Comparison of ENCODE assay signal across 9 mouse cellular contexts in the genomic region with DNA sequence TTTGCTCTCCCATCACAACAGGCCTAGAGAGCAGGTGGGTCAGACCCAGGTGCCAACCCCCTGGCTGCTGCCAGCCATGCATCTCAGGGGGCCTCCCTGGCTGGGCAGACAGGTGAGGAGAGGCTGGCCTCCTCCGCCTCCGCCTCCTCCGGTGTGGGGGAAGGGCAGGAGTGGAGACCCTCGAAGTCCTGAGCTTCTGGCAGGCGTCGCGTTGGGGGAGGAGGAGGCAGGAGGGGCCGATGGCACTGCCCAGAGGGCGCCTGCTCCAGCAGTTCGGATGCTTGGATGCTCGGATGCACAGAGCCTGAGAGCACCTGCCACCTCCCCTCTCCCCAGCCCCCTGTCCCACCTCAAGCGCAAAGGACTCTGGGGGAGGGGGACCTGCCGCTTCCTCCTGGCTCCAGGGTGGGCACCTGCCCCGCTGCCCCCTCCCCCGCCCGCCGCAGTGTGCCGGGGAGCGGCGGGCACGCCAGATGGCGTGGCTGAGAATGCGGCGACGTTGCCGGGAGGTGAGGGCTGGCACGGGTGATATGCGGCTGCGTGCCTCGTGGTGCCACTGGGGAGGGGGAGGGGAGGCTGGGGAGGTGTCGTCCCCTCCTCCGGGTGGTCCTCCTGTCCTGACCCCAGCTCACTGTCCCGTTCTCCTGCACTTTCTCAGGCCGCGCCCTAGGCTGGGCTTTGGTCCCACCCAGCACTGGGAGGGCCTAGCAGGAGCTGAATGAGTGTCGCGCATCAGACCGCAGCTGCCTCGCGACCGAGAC. TPM values are rescaled to one million over a fixed set of nuclear protein-coding genes. Genes with fewer than 3 reads are reported as not detected.
DNase-seq lines count a peak whose midpoint lies in the region; ATAC-seq and TF ChIP-seq lines count a peak whose summit lies in the region.
"Had no signal": no experiment of that assay in that cellular context is flagged by ENCODE, and none has a peak within 500 bp of the region (broad histone marks: within the 10 kb centered on the region; RNA-seq: fewer than 3 reads in every experiment).

No protein-coding gene starts in this region.

- no peak for DNase-seq in layer of hippocampus, adult 2 months (ENCODE audit: low spot score in 2 of 2)
- no peak for DNase-seq in layer of hippocampus, adult 18-20 months (ENCODE audit: low spot score in 2 of 2)
- peak; percentile 84 for DNase-seq in cerebellum, adult 9-10 months
- DNase-seq in hindbrain, embryonic 14.5 days (ENCODE audit: low spot score) = no peak
- DNase-seq in neural tube, embryonic 10.5 days (ENCODE audit: extremely low spot score, low spot score) = peak; percentile 33
- DNase-seq in thymus, postnatal 25 days = no peak
- no peak for DNase-seq in adrenal gland, adult 2 months
- DNase-seq in gastrocnemius, postnatal 10 days = no peak
- DNase-seq: lung, embryonic 14.5 days had no signal

- ATAC-seq in hindbrain, embryonic 14.5 days (ENCODE audit: low FRiP score) = peak; percentile 15; the same call in 1 of the 2 replicates

- peaks cover 17% of the 10 kb centered on the region; the same call in 1 of the 2 replicates for H3K4me1 ChIP-seq in hindbrain, embryonic 14.5 days (replicated peaks; ENCODE audit: control insufficient read depth, insufficient read depth, low read length)

- peak overlapping the region; percentile 53 for H3K4me3 ChIP-seq in layer of hippocampus, adult 2 months
- H3K4me3 ChIP-seq in hindbrain, embryonic 14.5 days (replicated peaks; ENCODE audit: low read length) = peak overlapping the region; percentile 27

- peak overlapping the region; percentile 59 for H3K4me2 ChIP-seq in hindbrain, embryonic 14.5 days (replicated peaks)
- H3K4me2 ChIP-seq: lung, embryonic 14.5 days had no signal

- peak overlapping the region; percentile 44 for H3K9ac ChIP-seq in hindbrain, embryonic 14.5 days
- H3K9ac ChIP-seq: lung, embryonic 14.5 days had no signal

- 1% methylated on average over 37 of the region's 41 CpGs for WGBS in hindbrain, embryonic 14.5 days

- H3K27ac ChIP-seq in layer of hippocampus, adult 2 months = peak overlapping the region; percentile 94
- peak overlapping the region; percentile 48 for H3K27ac ChIP-seq in hindbrain, embryonic 14.5 days

- H3K36me3 ChIP-seq in hindbrain, embryonic 14.5 days (replicated peaks; ENCODE audit: control insufficient read depth, insufficient read depth) = no peaks in the 10 kb centered on the region

- no peak for TF ChIP-seq CTCF in layer of hippocampus, adult 2 months (conservative IDR thresholded peaks at IDR 0.05)

- H3K9me3 ChIP-seq in hindbrain, embryonic 14.5 days (ENCODE audit: control insufficient read depth, low read length) = no peaks in the 10 kb centered on the region

- peaks cover 95% of the 10 kb centered on the region for H3K27me3 ChIP-seq in hindbrain, embryonic 14.5 days (ENCODE audit: control insufficient read depth, insufficient read depth, low read length)

RNA-seq across cellular contexts. Expression of gene Neurod2, which starts 4.7 kb away (rescaled TPM):
- total RNA-seq in layer of hippocampus, adult 2 months (2021) = 100 to 1,000 TPM; 163 to 165 TPM
- 100 to 1,000 TPM; 158 to 159 TPM for total RNA-seq in layer of hippocampus, adult 18-20 months (2021)
- 21.7 and 25.5 TPM in 2 replicates for polyA plus RNA-seq in hindbrain, embryonic 14.5 days (2014; fragmentation: Nextera tagmentation; extraction: Ambion mirVana)
- total RNA-seq in adrenal gland, adult 2 months (2021) = not detected
- polyA plus RNA-seq in adrenal gland, adult 2 months (2012; rRNA removed) = not detected in 2 replicates
- total RNA-seq in gastrocnemius, postnatal 10 days (2021) = not detected
- polyA plus RNA-seq: lung, embryonic 14.5 days had no signal

RNA-seq across cellular contexts. Expression of gene Ppp1r1b, which starts 14.0 kb away (rescaled TPM):
- total RNA-seq in layer of hippocampus, adult 2 months (2021) = 10 to 100 TPM; 55.9 to 56.2 TPM
- total RNA-seq in layer of hippocampus, adult 18-20 months (2021) = 10 to 100 TPM; 59.9 to 65.4 TPM
- polyA plus RNA-seq in hindbrain, embryonic 14.5 days (2014; fragmentation: Nextera tagmentation; extraction: Ambion mirVana) = 3.0 and 3.3 TPM in 2 replicates
- under 1 TPM; 0.17 to 0.55 TPM for total RNA-seq in adrenal gland, adult 2 months (2021)
- polyA plus RNA-seq in adrenal gland, adult 2 months (2012; rRNA removed) = 0.22 and 0.37 TPM in 2 replicates
- under 1 TPM; 0.35 to 0.70 TPM for total RNA-seq in gastrocnemius, postnatal 10 days (2021)

RNA-seq across cellular contexts. Expression of gene Stard3, which starts 24.0 kb away (rescaled TPM):
- total RNA-seq in layer of hippocampus, adult 2 months (2021) = 10 to 100 TPM; 32.9 to 35.5 TPM
- total RNA-seq in layer of hippocampus, adult 18-20 months (2021) = 10 to 100 TPM; 35.3 to 36.7 TPM
- polyA plus RNA-seq in hindbrain, embryonic 14.5 days (2014; fragmentation: Nextera tagmentation; extraction: Ambion mirVana) = 33.9 and 36.8 TPM in 2 replicates
- total RNA-seq in adrenal gland, adult 2 months (2021) = 10 to 100 TPM; 20.8 to 23.5 TPM
- 65.3 and 67.8 TPM in 2 replicates for polyA plus RNA-seq in adrenal gland, adult 2 months (2012; rRNA removed)
- 10 to 100 TPM; 11.4 to 12.1 TPM for total RNA-seq in gastrocnemius, postnatal 10 days (2021)

RNA-seq across cellular contexts. Expression of gene Tcap, which starts 49.5 kb away (rescaled TPM):
- 1 to 10 TPM in 1 of 2 experiments, under 1 TPM in 1; 0.92 to 1.0 TPM for total RNA-seq in layer of hippocampus, adult 2 months (2021)
- under 1 TPM; 0.92 to 0.96 TPM for total RNA-seq in layer of hippocampus, adult 18-20 months (2021)
- polyA plus RNA-seq in hindbrain, embryonic 14.5 days (2014; fragmentation: Nextera tagmentation; extraction: Ambion mirVana) = not detected in 2 replicates
- total RNA-seq in adrenal gland, adult 2 months (2021) = under 1 TPM; 0.31 to 0.32 TPM
- polyA plus RNA-seq in adrenal gland, adult 2 months (2012; rRNA removed) = 0.46 and 0.54 TPM in 2 replicates
- total RNA-seq in gastrocnemius, postnatal 10 days (2021) = 100 to 1,000 TPM; 585 to 712 TPM
- polyA plus RNA-seq: lung, embryonic 14.5 days had no signal

RNA-seq across cellular contexts. Expression of gene Pnmt, which starts 52.1 kb away (rescaled TPM):
- total RNA-seq in layer of hippocampus, adult 2 months (2021) = not detected
- total RNA-seq in layer of hippocampus, adult 18-20 months (2021) = under 1 TPM in 1 of 2 experiments, not detected in 1; 0.37 TPM
- polyA plus RNA-seq in hindbrain, embryonic 14.5 days (2014; fragmentation: Nextera tagmentation; extraction: Ambion mirVana) = 3.0 and 3.4 TPM in 2 replicates
- 100 to 1,000 TPM; 314 to 601 TPM for total RNA-seq in adrenal gland, adult 2 months (2021)
- polyA plus RNA-seq in adrenal gland, adult 2 months (2012; rRNA removed) = 379 and 598 TPM in 2 replicates
- total RNA-seq in gastrocnemius, postnatal 10 days (2021) = under 1 TPM; 0.28 to 0.77 TPM
- polyA plus RNA-seq: lung, embryonic 14.5 days had no signal

Comparison
In these comparisons a context has a peak if more than half of its experiments do, and no peak if none do; other contexts are left out.
1. DNase-seq: peak in cerebellum, adult 9-10 months (single experiment) and neural tube, embryonic 10.5 days (single experiment); none in layer of hippocampus, adult 2 months (0 of 2), layer of hippocampus, adult 18-20 months (0 of 2), hindbrain, embryonic 14.5 days (single experiment), thymus, postnatal 25 days (single experiment), adrenal gland, adult 2 months (single experiment) and gastrocnemius, postnatal 10 days (single experiment).
2. RNA of gene Neurod2, which starts 4.7 kb away (total RNA-seq): 163 to 165 TPM in layer of hippocampus, adult 2 months and 158 to 159 TPM in layer of hippocampus, adult 18-20 months; not detected in gastrocnemius, postnatal 10 days and not detected in adrenal gland, adult 2 months; every median in the first group is over 100 times any median in the second.
3. RNA of gene Ppp1r1b, which starts 14.0 kb away (total RNA-seq): 59.9 to 65.4 TPM in layer of hippocampus, adult 18-20 months and 55.9 to 56.2 TPM in layer of hippocampus, adult 2 months; 0.35 to 0.70 TPM in gastrocnemius, postnatal 10 days and 0.17 to 0.55 TPM in adrenal gland, adult 2 months; every median in the first group is over 10 times any median in the second.